Mouse (Mus musculus) heart, adult 2 months (tissue): ENCODE results near the gene Cmtm7.

Experiments
- CTCF ChIP-seq: fragments of 200-600 bp; IDR thresholded peaks from 2 replicates; pipeline ENCODE4 v1.8.1; 2022; ENCODE audit warnings: antibody characterized with exemption, mild to moderate bottlenecking, moderate library complexity
- EP300 ChIP-seq: fragments of 200-500 bp; IDR thresholded peaks from 2 replicates; pipeline ENCODE4 v1.6.1; 2011; ENCODE audit warnings: low read depth, low read length, control low read depth; ENCODE audit not compliant: insufficient read depth

- TF ChIP-seq CTCF, result no peak
- TF ChIP-seq EP300, result no peak
These were observed 36.0 kb downstream of the Cmtm7 start for GRCm38 (mm10) chr9:114745654-114746053.
